Mouse (Mus musculus) thymus, adult 2 months (tissue): ENCODE data around the gene Zfpl1.

Experiments
- CTCF ChIP-seq: fragments of 200-500 bp; IDR thresholded peaks from 2 replicates; pipeline ENCODE4 v1.5.1; 2012; ENCODE audit warnings: mild to moderate bottlenecking, control low read depth, low read length, moderate library complexity, borderline replicate concordance; ENCODE audit not compliant: control insufficient read depth, poor library complexity, insufficient read depth; ENCODE audit errors: extremely low read depth
- POLR2A ChIP-seq: fragments of 200-500 bp; IDR thresholded peaks from 2 replicates; pipeline ENCODE4 v1.6.1; 2012; ENCODE audit warnings: mild to moderate bottlenecking, low read length, control low read depth, moderate library complexity; ENCODE audit not compliant: control insufficient read depth, poor library complexity, insufficient read depth; ENCODE audit errors: extremely low read depth

DNA sequence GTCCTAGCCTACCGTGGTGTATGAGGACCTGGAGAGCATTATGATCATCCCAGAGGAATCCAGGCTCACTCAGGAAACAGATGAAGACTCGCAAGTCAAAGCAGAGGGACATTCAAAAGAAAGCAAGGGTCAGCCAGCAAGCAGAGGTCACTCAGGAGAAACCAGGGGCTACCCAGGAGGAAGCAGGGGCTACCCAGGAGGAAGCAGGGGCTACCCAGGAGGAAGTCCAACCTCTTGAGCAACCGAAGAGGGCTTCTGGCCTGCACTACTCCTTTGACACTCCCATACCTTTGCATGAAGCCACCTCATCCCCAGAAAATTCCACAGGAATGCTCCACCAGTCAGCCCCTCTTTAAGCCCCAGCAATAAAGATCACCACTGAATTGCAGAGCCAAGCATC is 13.1 kb upstream of the Zfpl1 start:
- TF ChIP-seq CTCF (no peak), POLR2A (no peak)
